Mouse (Mus musculus) lung, postnatal 25 days (tissue): Measurements from ENCODE around the gene Otop3.

Source experiments
- DNase-seq: peaks from one replicate; pipeline ENCODE4 v3.0.0; 2022; ENCODE audit warnings: low spot score

Otop3 gene

GRCm38 (mm10) chr11:115334531-115334930 is at the start of gene Otop3:
TSS of gene Otop3 (plus strand) at chr11:115334731.
- DNase-seq, result no peak

GRCm38 (mm10) chr11:115285282-115285681 is 49.2 kb upstream of the Otop3 start:
- no peak for DNase-seq

GRCm38 (mm10) chr11:115286201-115286993 is 48.1 kb upstream of the Otop3 start:
- DNase-seq, result no peak

- DNase-seq, result no peak
Observed at GRCm38 (mm10) chr11:115287386-115287785, 47.1 kb upstream of the Otop3 start.

- no peak for DNase-seq
Observed at GRCm38 (mm10) chr11:115288305-115288704, 46.2 kb upstream of the Otop3 start.

- DNase-seq, result no peak
Observed at GRCm38 (mm10) chr11:115289885-115290284, 44.6 kb upstream of the Otop3 start.

- DNase-seq, result no peak
Observed at GRCm38 (mm10) chr11:115290314-115290713, 44.2 kb upstream of the Otop3 start.

GRCm38 (mm10) chr11:115290919-115291318 is 43.6 kb upstream of the Otop3 start:
- peak; percentile 60 for DNase-seq

GRCm38 (mm10) chr11:115291503-115291902 is 43.0 kb upstream of the Otop3 start:
- no peak for DNase-seq

GRCm38 (mm10) chr11:115292631-115293375 is 41.7 kb upstream of the Otop3 start:
- DNase-seq, result no peak

- no peak for DNase-seq
Observed at GRCm38 (mm10) chr11:115295939-115296338, 38.6 kb upstream of the Otop3 start.

- peak; percentile 24 for DNase-seq
Observed at GRCm38 (mm10) chr11:115296471-115297210, 37.9 kb upstream of the Otop3 start.

GRCm38 (mm10) chr11:115297214-115297826 is 37.2 kb upstream of the Otop3 start, which contains the start of gene Fads6:
TSS of gene Fads6 (minus strand) at chr11:115297663.
- peak; percentile 35 for DNase-seq

GRCm38 (mm10) chr11:115298160-115298559 is 36.4 kb upstream of the Otop3 start:
- no peak for DNase-seq

GRCm38 (mm10) chr11:115300745-115301144 is 33.8 kb upstream of the Otop3 start:
- DNase-seq, result no peak

- no peak for DNase-seq
Observed at GRCm38 (mm10) chr11:115301351-115301750, 33.2 kb upstream of the Otop3 start.

GRCm38 (mm10) chr11:115303167-115303566 is 31.4 kb upstream of the Otop3 start:
- no peak for DNase-seq

GRCm38 (mm10) chr11:115306863-115307262 is 27.7 kb upstream of the Otop3 start, which contains the start of gene Otop2:
TSS of gene Otop2 (plus strand) at chr11:115307163.
- DNase-seq, result no peak

GRCm38 (mm10) chr11:115308781-115309180 is 25.8 kb upstream of the Otop3 start:
- DNase-seq, result no peak

- DNase-seq, result no peak
Observed at GRCm38 (mm10) chr11:115314249-115314648, 20.3 kb upstream of the Otop3 start.

GRCm38 (mm10) chr11:115317204-115317603 is 17.3 kb upstream of the Otop3 start:
- DNase-seq, result no peak
